Comparison of ENCODE assay signal across 8 mouse cellular contexts in genomic region chr7:25133092-25134049, GRCm38 (mm10). TPM values are rescaled to one million over a fixed set of nuclear protein-coding genes. Genes with fewer than 3 reads are reported as not detected.
DNase-seq lines count a peak whose midpoint lies in the region; ATAC-seq and TF ChIP-seq lines count a peak whose summit lies in the region.

No protein-coding gene starts in this region.

- no peaks in the 10 kb centered on the region for H3K36me3 ChIP-seq in forebrain, embryonic 14.5 days (ENCODE audit: control insufficient read depth, insufficient read depth, low read length)

- H3K27ac ChIP-seq in forebrain, embryonic 14.5 days (ENCODE audit: low read depth, low read length): no peak overlapping the region

- H3K4me3 ChIP-seq in forebrain, embryonic 14.5 days (ENCODE audit: low read depth, low read length): peak overlapping the region; percentile 16; the same call in 1 of the 2 replicates
- no peak overlapping the region for H3K4me3 ChIP-seq in lung, adult 2 months (replicated peaks; ENCODE audit: extremely low read depth, low read depth, low read length)

- H3K27me3 ChIP-seq in forebrain, embryonic 14.5 days (replicated peaks; ENCODE audit: control insufficient read depth, insufficient read depth, low read length): peaks cover 11% of the 10 kb centered on the region; the same call in 1 of the 2 replicates

- H3K4me2 ChIP-seq in forebrain, embryonic 14.5 days (ENCODE audit: low read length): peak overlapping the region; percentile 53

- peak overlapping the region; percentile 42; the same call in 1 of the 2 replicates for H3K9ac ChIP-seq in forebrain, embryonic 14.5 days (ENCODE audit: low read length)

- WGBS in forebrain, embryonic 14.5 days: 8% methylated on average over 38 of the region's 38 CpGs
- WGBS in lung, adult 2 months: 9% methylated on average over 38 of the region's 38 CpGs

- intact Hi-C loops in heart, postnatal 25 days (cut with DNase I): loop anchor here (2.0 to 5.0 kb wide), 2 partner anchors 184 to 201 kb away; partner anchors contain the start of gene Megf8

- ATAC-seq in cerebellum, adult (ENCODE audit: insufficient number of reproducible peaks, low FRiP score, low TSS enrichment): peak; percentile 65; the same call in 1 of the 2 replicates
- ATAC-seq in forebrain, embryonic 14.5 days: peak; percentile 75
- ATAC-seq in neutrophil, adult 5-6 weeks (ENCODE audit: extremely low read depth, insufficient number of reproducible peaks, low FRiP score, poor library complexity, severe bottlenecking): peak; percentile 70

- TF ChIP-seq POLR2A in lung, adult 2 months (IDR thresholded peaks at IDR 0.05; ENCODE audit: borderline replicate concordance, extremely low read depth, low read depth, low read length): no peak

- peak; percentile 57 for TF ChIP-seq CTCF in lung, adult 2 months (IDR thresholded peaks at IDR 0.05; ENCODE audit: insufficient read depth, low read length)

- DNase-seq in ES-CJ7 (ENCODE audit: low read depth, low spot score): peak; percentile 85
- DNase-seq in forebrain, embryonic 14.5 days (ENCODE audit: low spot score): peak; percentile 90
- peak; percentile 36 for DNase-seq in heart, postnatal 25 days (ENCODE audit: low spot score)
- DNase-seq in layer of hippocampus, adult 18-20 months (ENCODE audit: low spot score in 2 of 2): peak; percentile 73 to 90
- peak; percentile 72 for DNase-seq in lung, adult 2 months
- DNase-seq in testis, postnatal 14 days (ENCODE audit: low spot score): peak; percentile 79

- H3K4me1 ChIP-seq in forebrain, embryonic 14.5 days (ENCODE audit: control insufficient read depth, insufficient read depth, low read length): no peaks in the 10 kb centered on the region
- no peaks in the 10 kb centered on the region for H3K4me1 ChIP-seq in lung, adult 2 months (ENCODE audit: control insufficient read depth, insufficient read depth, low read length)

- 0 out of 2 replicates have a peak, but pooled peaks cover 2% of the 10 kb centered on the region for H3K9me3 ChIP-seq in forebrain, embryonic 14.5 days (replicated peaks; ENCODE audit: control insufficient read depth, low read length)

RNA-seq across cellular contexts. Expression of gene Pou2f2, which starts 46.2 kb away (rescaled TPM):
- polyA plus RNA-seq in forebrain, embryonic 14.5 days (2014; fragmentation: Nextera tagmentation; extraction: Ambion mirVana): 15.5 and 21.1 TPM in 2 replicates
- under 1 TPM; 0.60 to 0.61 TPM for total RNA-seq in heart, postnatal 25 days (2021)
- 1 to 10 TPM; 6.9 to 8.1 TPM for total RNA-seq in layer of hippocampus, adult 18-20 months (2021)
- 6.0 and 6.1 TPM in 2 replicates for polyA plus RNA-seq in lung, adult 2 months (2012; rRNA removed)
- 47.4 and 53.1 TPM in 2 replicates for total RNA-seq in neutrophil, adult 5-6 weeks (2017)

Comparison
In these comparisons a context has a peak if more than half of its experiments do, and no peak if none do; other contexts are left out.
1. DNase-seq: peak in every context shown above with its lines; median percentile 90 in forebrain, embryonic 14.5 days; 85 in ES-CJ7; 82 in layer of hippocampus, adult 18-20 months; 79 in testis, postnatal 14 days; 72 in lung, adult 2 months; 36 in heart, postnatal 25 days.
2. RNA of gene Pou2f2, which starts 46.2 kb away (total RNA-seq): 47.4 to 53.1 TPM in neutrophil, adult 5-6 weeks and 6.9 to 8.1 TPM in layer of hippocampus, adult 18-20 months; 0.60 to 0.61 TPM in heart, postnatal 25 days; every median in the first group is over 4 times any median in the second.
3. Peak in every context shown above with its lines, with median percentiles within 50 percentile points of each other: ATAC-seq.